Mouse (Mus musculus) myocyte (in vitro differentiated cells): ENCODE results near the gene Tbc1d16. TPM values are rescaled to one million over a fixed set of nuclear protein-coding genes. Genes with fewer than 3 reads are reported as not detected.

ENCODE experiments used
- H3K27me3 ChIP-seq: one replicate; pipeline ENCODE4 v1.6.1; 2011; ENCODE audit not compliant: control insufficient read depth, insufficient read depth, insufficient read length
- H3K36me3 ChIP-seq: one replicate; pipeline ENCODE4 v1.6.1; 2011; ENCODE audit not compliant: control insufficient read depth, insufficient read depth
- H3K4me2 ChIP-seq: one replicate; pipeline ENCODE4 v1.6.1; 2011; ENCODE audit warnings: low read depth, control low read depth
- H3K4me3 ChIP-seq: one replicate; pipeline ENCODE4 v1.5.1; 2011; ENCODE audit warnings: mild to moderate bottlenecking, control low read depth, moderate library complexity
- H3K79me2 ChIP-seq: one replicate; pipeline ENCODE4 v1.6.1; 2011; ENCODE audit not compliant: control insufficient read depth, insufficient read depth
- H3ac ChIP-seq: one replicate; pipeline ENCODE4 v1.6.1; 2011; ENCODE audit not compliant: control insufficient read depth, insufficient read length
- CEBPB ChIP-seq: IDR thresholded peaks from 2 replicates; pipeline ENCODE4 v1.6.1; 2011; ENCODE audit warnings: mild to moderate bottlenecking, moderate library complexity; ENCODE audit not compliant: poor library complexity, insufficient read depth, severe bottlenecking
- E2F4 ChIP-seq: IDR thresholded peaks from one replicate; pipeline ENCODE4 v1.6.1; 2011; ENCODE audit warnings: mild to moderate bottlenecking, control low read depth, moderate library complexity; ENCODE audit not compliant: insufficient read depth
- MAX ChIP-seq: IDR thresholded peaks from one replicate; pipeline ENCODE4 v1.6.1; 2011; ENCODE audit warnings: low read depth, mild to moderate bottlenecking, control low read depth
- MYOD1 ChIP-seq, 3 experiments: IDR thresholded peaks; one replicate each; pipeline ENCODE4 v1.6.1; 2011; ENCODE audit warnings: control low read depth in 2 of 3, low read depth in 2 of 3, mild to moderate bottlenecking in 2 of 3, moderate library complexity in 1 of 3; ENCODE audit not compliant: insufficient read length in 2 of 3, control insufficient read depth in 1 of 3
- MYOG ChIP-seq, 3 experiments: IDR thresholded peaks; one replicate each; pipeline ENCODE4 v1.6.1; 2011; ENCODE audit warnings: control low read depth in 2 of 3, low read depth in 2 of 3, mild to moderate bottlenecking in 2 of 3; ENCODE audit not compliant: insufficient read length in 2 of 3, control insufficient read depth in 1 of 3, insufficient read depth in 1 of 3
- POLR2A ChIP-seq: IDR thresholded peaks from one replicate; pipeline ENCODE4 v1.6.1; 2011; ENCODE audit warnings: low read depth, mild to moderate bottlenecking, control low read depth, moderate library complexity; ENCODE audit not compliant: insufficient read length
- POLR2AphosphoS2 ChIP-seq: IDR thresholded peaks from one replicate; pipeline ENCODE4 v1.6.1; 2011; ENCODE audit warnings: low read depth, control low read depth; ENCODE audit not compliant: insufficient read length
- REST ChIP-seq: IDR thresholded peaks from one replicate; pipeline ENCODE4 v1.6.1; 2011; ENCODE audit warnings: mild to moderate bottlenecking, control low read depth, moderate library complexity; ENCODE audit not compliant: insufficient read depth, insufficient read length
- SRF ChIP-seq: IDR thresholded peaks from one replicate; pipeline ENCODE4 v1.6.1; 2011; ENCODE audit warnings: low read depth; ENCODE audit not compliant: control insufficient read depth, insufficient read length
- TCF12 ChIP-seq: IDR thresholded peaks from one replicate; pipeline ENCODE4 v1.6.1; 2011; ENCODE audit warnings: mild to moderate bottlenecking, control low read depth; ENCODE audit not compliant: poor library complexity, insufficient read depth, severe bottlenecking
- TCF3 ChIP-seq: IDR thresholded peaks from one replicate; pipeline ENCODE4 v1.6.1; 2011; ENCODE audit warnings: low read depth, control low read depth; ENCODE audit not compliant: insufficient read length
- USF1 ChIP-seq: IDR thresholded peaks from one replicate; pipeline ENCODE4 v1.6.1; 2011; ENCODE audit warnings: low read depth, mild to moderate bottlenecking, control low read depth, moderate library complexity
- polyA plus RNA-seq: library from polyadenylated mRNA; unstranded; fragments of >200 nt; fragmentation: generic; extraction: Trizol; gene quantifications from one replicate; pipeline ENCODE4 v1.2.1, GENCODE M21; 2012; ENCODE audit warnings: missing spikeins

The Tbc1d16 gene
- polyA plus RNA-seq, 1 experiment: 8.5 TPM

DNA sequence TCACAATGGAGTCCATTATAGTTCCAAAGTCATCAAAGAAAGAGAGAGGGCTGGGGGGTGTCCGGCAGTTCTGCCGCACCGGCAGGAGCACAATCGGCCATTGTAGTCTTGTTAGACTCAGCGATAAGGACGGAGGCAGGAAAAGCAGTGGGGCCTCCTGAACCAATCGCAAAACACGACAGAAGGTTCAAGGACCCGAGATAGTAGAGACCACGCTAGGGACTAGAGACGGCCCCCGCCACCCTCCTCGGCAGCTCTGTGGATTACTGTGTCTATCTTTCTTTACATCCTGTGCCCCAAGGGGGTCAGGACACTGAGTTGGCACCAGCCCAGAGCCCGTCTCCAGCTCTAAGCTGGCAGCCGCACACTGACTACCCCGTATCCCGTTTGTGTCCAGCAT lies 93.7 kb downstream of the Tbc1d16 start:
- Histone ChIP-seq H3K27me3 (peaks cover 11% of the 10 kb centered on the region), H3K4me2 (no peak overlapping the region), H3K4me3 (no peak overlapping the region), H3K36me3 (no peaks in the 10 kb centered on the region), H3K79me2 (no peaks in the 10 kb centered on the region), H3ac (no peak overlapping the region)
- TF ChIP-seq TCF3 (no peak), MYOD1 (IDR thresholded peaks at IDR 0.05; ENCODE audit: control insufficient read depth in 1 of 3, insufficient read length in 2 of 3, low read depth in 2 of 3) (no peak), TCF12 (no peak), E2F4 (no peak), SRF (no peak), USF1 (no peak), REST (no peak), MYOG (IDR thresholded peaks at IDR 0.05; ENCODE audit: control insufficient read depth in 1 of 3, insufficient read depth in 1 of 3, insufficient read length in 2 of 3, low read depth in 2 of 3) (no peak), CEBPB (no peak), POLR2A (no peak), MAX (no peak), POLR2AphosphoS2 (no peak)

- TF ChIP-seq USF1 (no peak), TCF3 (no peak), TCF12 (no peak), MYOD1 (IDR thresholded peaks at IDR 0.05; ENCODE audit: control insufficient read depth in 1 of 3, insufficient read length in 2 of 3, low read depth in 2 of 3) (no peak), MAX (no peak), REST (no peak), E2F4 (no peak), POLR2AphosphoS2 (no peak), SRF (no peak), MYOG (IDR thresholded peaks at IDR 0.05; ENCODE audit: control insufficient read depth in 1 of 3, insufficient read depth in 1 of 3, insufficient read length in 2 of 3, low read depth in 2 of 3) (no peak), CEBPB (no peak), POLR2A (no peak)
- Histone ChIP-seq H3K27me3 (peaks cover 4% of the 10 kb centered on the region), H3K36me3 (no peaks in the 10 kb centered on the region), H3ac (no peak overlapping the region), H3K4me2 (no peak overlapping the region), H3K4me3 (no peak overlapping the region), H3K79me2 (no peaks in the 10 kb centered on the region)
Observed at GRCm38 (mm10) chr11:119133437-119134221, 94.7 kb downstream of the Tbc1d16 start.

DNA sequence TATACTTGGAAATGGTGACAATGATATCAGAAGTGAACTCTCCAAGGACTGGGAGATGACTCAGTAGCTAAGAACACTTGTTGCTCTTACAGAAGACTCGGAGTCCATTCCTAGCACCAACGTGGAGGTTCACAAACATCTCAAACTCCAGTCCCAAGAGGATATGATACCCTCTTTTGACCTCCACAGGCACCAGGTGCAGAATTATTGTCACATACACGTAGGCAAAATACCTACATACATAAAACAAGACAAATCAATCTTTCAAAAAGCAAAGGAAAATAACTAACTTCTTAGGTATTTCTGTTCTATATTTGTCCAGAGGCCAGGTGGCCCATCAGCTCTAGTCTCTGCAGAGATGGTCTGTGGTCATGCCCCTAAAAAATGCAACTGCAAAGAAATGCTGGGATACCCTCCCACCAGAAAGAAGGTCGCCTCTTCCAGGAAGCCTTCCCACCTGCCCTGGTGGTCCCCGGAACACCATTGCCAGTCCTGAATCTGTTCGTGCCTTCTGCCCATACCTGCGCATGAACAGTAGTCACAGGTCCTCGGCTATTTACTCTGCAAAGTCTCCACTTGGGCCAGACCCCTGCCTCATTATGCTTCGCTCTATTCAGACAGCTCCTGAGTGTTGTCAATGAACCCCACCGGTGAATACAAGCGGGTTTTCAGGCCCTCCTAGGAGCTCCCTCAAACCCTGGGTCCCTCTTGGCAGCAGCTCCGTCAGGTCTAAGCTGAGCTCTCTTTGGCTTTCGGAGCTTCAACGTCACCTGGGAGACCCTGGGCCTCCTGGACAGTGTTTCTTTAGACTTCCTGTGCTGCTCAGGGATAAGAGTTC lies 95.9 kb downstream of the Tbc1d16 start:
- H3K79me2 ChIP-seq: no peaks in the 10 kb centered on the region
- TF ChIP-seq CEBPB (no peak), E2F4 (no peak), MYOG (IDR thresholded peaks at IDR 0.05; ENCODE audit: control insufficient read depth in 1 of 3, insufficient read depth in 1 of 3, insufficient read length in 2 of 3, low read depth in 2 of 3) (no peak), USF1 (no peak), MAX (no peak), POLR2AphosphoS2 (no peak), TCF12 (no peak), POLR2A (no peak), REST (no peak), MYOD1 (IDR thresholded peaks at IDR 0.05; ENCODE audit: control insufficient read depth in 1 of 3, insufficient read length in 2 of 3, low read depth in 2 of 3) (no peak), SRF (no peak), TCF3 (no peak)
- H3K4me3 ChIP-seq: no peak overlapping the region
- H3ac ChIP-seq: no peak overlapping the region
- H3K4me2 ChIP-seq: no peak overlapping the region
- H3K27me3 ChIP-seq: peaks cover 3% of the 10 kb centered on the region
- no peaks in the 10 kb centered on the region for H3K36me3 ChIP-seq

DNA sequence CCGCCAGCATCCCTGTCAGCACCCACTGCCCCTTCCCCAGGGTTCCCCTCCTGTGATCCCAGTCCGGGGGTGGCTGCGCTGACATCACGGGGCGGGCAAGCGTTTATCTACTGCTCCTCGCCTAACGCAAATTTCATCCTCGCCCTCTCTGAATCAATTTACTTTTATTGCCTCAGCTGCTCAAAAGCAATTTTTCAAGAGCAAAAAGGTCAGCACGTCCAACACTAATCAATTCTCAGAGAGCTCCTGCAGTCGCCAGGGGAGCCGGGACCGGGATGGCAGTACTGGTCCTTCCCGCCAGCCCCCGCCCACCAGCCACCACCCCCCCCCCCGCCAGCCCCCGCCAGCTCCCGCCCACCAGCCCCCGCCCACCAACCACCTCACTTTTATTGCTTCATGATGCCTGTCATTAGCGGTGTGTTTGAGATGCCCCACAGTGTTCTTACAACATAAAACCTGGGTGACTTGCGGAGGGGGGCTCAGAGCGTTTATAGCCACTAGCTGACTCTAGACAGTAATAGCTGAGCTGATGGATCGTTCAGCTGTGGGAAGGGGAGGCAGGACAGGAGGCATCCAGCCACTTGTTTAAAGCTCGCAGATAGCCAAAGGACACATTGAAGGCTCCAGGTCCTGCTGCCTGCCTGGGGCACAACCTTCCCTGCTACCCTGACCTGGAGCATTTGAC lies 98.1 kb downstream of the Tbc1d16 start:
- no peaks in the 10 kb centered on the region for H3K27me3 ChIP-seq
- no peaks in the 10 kb centered on the region for H3K36me3 ChIP-seq
- no peak overlapping the region for H3K4me2 ChIP-seq
- no peak for TF ChIP-seq MYOG (IDR thresholded peaks at IDR 0.05; ENCODE audit: control insufficient read depth in 1 of 3, insufficient read depth in 1 of 3, insufficient read length in 2 of 3, low read depth in 2 of 3)
- H3ac ChIP-seq: no peak overlapping the region
- no peaks in the 10 kb centered on the region for H3K79me2 ChIP-seq
- H3K4me3 ChIP-seq: no peak overlapping the region
